Mouse (Mus musculus) fat pad, adult 2 months (tissue): ENCODE measurements at regions not wholly inside any gene's neighbourhood (a gene's known extent, or its start where the extent isn't known, plus 50 kb on each side); places are given as distances from the start of the nearest gene placed in this dataset.

Experiments
- DNase-seq: peaks from one replicate; pipeline ENCODE4 v3.0.0-alpha.2; 2011; ENCODE audit warnings: low read depth, low spot score; ENCODE audit errors: extremely low read depth

- no peak for DNase-seq
Measured at GRCm38 (mm10) chr3:147170106-147170505, 317.9 kb downstream of the Ttll7 start.

GRCm38 (mm10) chr3:147178746-147179145 lies 326.6 kb downstream of the Ttll7 start:
- no peak for DNase-seq

- no peak for DNase-seq
Measured at GRCm38 (mm10) chr3:147180711-147181110, 328.5 kb downstream of the Ttll7 start.

GRCm38 (mm10) chr3:147181501-147182365 lies 329.6 kb downstream of the Ttll7 start:
- DNase-seq = no peak

GRCm38 (mm10) chr3:147182366-147182875 lies 330.3 kb downstream of the Ttll7 start:
- DNase-seq = no peak

- no peak for DNase-seq
Measured at GRCm38 (mm10) chr3:147183656-147184290, 331.6 kb downstream of the Ttll7 start.

GRCm38 (mm10) chr3:147189737-147190136 lies 337.6 kb downstream of the Ttll7 start:
- no peak for DNase-seq

- no peak for DNase-seq
Measured at GRCm38 (mm10) chr3:147196626-147197025, 344.5 kb downstream of the Ttll7 start.

- no peak for DNase-seq
Measured at GRCm38 (mm10) chr3:147197215-147197614, 345.0 kb downstream of the Ttll7 start.

- DNase-seq = no peak
Measured at GRCm38 (mm10) chr3:147211127-147211940, 359.2 kb downstream of the Ttll7 start.

- DNase-seq = no peak
Measured at GRCm38 (mm10) chr3:147228663-147229062, 376.5 kb downstream of the Ttll7 start.

GRCm38 (mm10) chr3:147230594-147230993 lies 378.4 kb downstream of the Ttll7 start:
- DNase-seq = no peak

- no peak for DNase-seq
Measured at GRCm38 (mm10) chr3:147238398-147238797, 386.2 kb downstream of the Ttll7 start.

- no peak for DNase-seq
Measured at GRCm38 (mm10) chr3:147240651-147241050, 388.5 kb downstream of the Ttll7 start.

- DNase-seq = no peak
Measured at GRCm38 (mm10) chr3:147244911-147245430, 392.8 kb downstream of the Ttll7 start.

GRCm38 (mm10) chr3:147246141-147246540 lies 394.0 kb downstream of the Ttll7 start:
- no peak for DNase-seq

- no peak for DNase-seq
Measured at GRCm38 (mm10) chr3:147249466-147249865, 397.3 kb downstream of the Ttll7 start.

GRCm38 (mm10) chr3:147249906-147250305 lies 397.7 kb downstream of the Ttll7 start:
- DNase-seq = no peak

GRCm38 (mm10) chr3:147252226-147252788 lies 400.1 kb downstream of the Ttll7 start:
- no peak for DNase-seq

GRCm38 (mm10) chr3:147252812-147253211 lies 400.6 kb downstream of the Ttll7 start:
- DNase-seq = no peak

GRCm38 (mm10) chr3:147254454-147254853 lies 402.3 kb downstream of the Ttll7 start:
- DNase-seq = no peak
